Mouse (Mus musculus) layer of hippocampus, postnatal 36 days (tissue): ENCODE results near the gene Kcnq1. TPM values are rescaled to one million over a fixed set of nuclear protein-coding genes. Genes with fewer than 3 reads are reported as not detected.

ENCODE experiments used
- DNase-seq, 2 experiments: peaks; one replicate each; pipeline ENCODE4 v3.0.0; 2022
- total RNA-seq, 2 experiments: library from RNA; stranded (reverse); gene quantifications; 2 replicates each; pipeline ENCODE4 v1.2.3; 2021

Gene Kcnq1
- total RNA-seq, 2 experiments from 2014 or later: 0.55 to 1.1 TPM

DNA sequence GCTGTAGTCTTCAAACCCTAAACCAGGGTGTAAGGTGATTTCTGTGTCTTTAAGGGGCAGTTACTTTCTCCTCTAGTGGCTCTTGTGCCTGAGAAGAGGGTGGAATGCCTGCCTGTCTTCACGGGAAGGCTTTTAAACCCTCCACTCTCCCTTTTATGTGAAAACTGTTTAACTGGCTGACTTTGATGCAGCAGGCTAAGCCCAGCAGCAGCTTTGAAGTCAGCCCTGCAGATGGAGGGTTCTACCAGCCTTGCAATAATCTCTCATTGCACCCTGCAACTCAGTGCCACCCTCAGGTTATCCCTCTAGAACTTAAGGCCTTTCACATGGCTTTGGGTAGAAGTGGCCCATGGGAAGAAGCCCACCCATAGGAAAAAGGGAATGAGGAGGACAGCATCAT, 178.7 kb downstream of the Kcnq1 start:
- DNase-seq: no peak

DNA sequence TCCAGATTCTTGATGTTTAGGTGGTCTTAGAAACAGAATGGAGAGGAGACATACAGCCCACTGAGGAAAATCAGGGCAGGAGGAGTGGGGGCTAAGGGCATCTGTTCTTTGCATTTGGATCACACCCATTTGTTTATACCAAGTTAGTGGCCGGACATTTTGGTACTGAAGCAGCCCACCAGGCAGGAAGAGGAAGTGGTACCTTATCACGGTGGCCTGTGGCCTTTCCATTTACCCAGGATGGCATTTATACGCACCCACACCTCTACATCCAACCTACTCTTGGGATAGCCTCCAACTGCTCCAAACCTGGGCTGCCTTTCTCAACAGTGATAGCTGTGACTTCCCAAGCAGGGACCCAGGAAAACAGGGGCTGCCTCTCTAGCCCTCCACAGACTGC, 179.3 kb downstream of the Kcnq1 start:
- no peak for DNase-seq

- no peak for DNase-seq
Observed at GRCm38 (mm10) chr7:143286532-143287290, 180.5 kb downstream of the Kcnq1 start.

- no peak for DNase-seq
Observed at GRCm38 (mm10) chr7:143288135-143288534, 182.0 kb downstream of the Kcnq1 start.

DNA sequence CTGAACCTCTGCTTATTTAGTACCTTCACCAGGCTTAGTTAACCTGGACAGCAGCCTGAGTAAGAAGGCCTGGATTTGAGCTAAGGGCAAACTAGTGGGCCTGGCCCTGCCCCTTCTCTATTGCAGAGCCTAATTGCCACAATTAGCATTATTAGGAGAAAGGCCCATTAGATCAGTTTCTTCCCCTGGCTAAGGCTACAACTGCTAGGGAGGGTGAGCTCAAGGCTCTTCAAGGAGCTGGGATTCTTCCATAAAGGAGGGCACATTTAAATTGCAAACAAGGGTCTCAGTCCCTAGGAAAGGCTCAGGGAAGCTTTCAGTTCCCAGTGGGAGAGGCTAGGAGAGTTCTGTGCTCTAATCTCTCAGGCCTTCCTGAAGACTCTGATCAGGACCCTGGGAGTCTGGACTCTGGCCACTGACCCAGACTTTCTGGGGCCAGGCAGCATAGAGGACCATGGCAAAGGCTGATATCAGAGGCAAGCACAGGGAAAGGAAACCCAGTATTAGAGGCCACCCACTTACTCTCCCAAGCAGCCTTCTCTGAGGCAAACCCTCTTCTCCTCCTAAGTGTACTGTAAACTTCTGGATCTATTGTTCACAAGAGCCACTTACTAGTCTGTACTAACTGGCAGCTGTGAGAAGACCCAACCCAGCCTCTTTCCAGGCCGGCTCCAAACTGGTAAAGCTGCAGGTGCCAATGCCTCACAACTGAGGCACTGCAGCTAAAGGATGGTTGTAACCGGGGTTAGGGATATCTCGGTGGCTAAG, 183.1 kb downstream of the Kcnq1 start:
- DNase-seq: no peak

- no peak for DNase-seq
Observed at GRCm38 (mm10) chr7:143294690-143295355, 188.7 kb downstream of the Kcnq1 start.

DNA sequence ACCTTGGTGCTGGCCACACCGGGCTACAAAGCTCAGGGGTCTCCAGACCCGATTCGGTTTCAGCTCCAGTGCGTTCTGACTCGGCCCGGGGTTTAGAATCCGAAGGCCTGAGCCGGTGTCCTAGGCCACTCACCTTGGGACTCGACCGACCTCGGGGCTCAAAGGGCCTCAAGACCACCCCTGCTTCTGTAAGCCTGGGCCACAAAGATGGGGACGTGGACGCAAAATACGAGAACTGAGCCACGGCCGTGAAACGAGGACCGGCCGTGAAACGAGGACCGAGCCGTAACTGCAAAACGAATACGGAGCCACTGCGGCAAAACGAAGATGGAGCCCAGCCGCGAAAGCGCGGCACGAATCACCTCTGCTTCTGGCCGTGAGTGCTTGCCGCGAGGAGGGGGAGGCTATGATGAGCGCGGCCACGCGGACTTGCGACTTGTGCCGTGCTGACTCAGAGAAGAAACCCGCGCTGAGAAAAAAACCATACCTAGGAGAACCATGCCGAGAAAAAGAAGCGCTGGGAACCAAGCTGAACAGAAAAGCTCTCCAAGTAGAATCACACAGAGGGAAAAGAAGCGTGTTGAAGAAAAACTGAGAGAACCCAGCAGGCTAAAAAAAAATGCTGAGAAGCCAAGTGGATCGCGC, 189.3 kb downstream of the Kcnq1 start:
- DNase-seq: peak in 1 of 2 experiments; percentile 15

DNA sequence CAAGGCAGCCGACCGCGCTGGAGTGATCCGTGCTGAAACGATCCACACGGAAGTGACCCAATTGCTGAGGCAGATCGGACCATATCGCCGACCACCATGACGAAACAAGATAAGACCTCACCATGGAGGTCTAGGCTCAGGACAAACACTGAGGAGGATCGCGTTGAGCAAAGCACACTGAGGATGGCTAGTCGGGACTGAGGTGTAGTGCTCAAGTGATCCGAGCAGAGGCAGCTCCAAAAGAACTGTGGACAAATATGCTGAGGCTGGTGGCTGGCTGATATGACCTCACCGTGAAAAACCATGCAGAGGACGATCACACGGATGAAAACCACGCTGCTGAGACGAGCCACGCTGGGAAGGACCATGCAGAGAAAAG, 189.8 kb downstream of the Kcnq1 start:
- DNase-seq: no peak

DNA sequence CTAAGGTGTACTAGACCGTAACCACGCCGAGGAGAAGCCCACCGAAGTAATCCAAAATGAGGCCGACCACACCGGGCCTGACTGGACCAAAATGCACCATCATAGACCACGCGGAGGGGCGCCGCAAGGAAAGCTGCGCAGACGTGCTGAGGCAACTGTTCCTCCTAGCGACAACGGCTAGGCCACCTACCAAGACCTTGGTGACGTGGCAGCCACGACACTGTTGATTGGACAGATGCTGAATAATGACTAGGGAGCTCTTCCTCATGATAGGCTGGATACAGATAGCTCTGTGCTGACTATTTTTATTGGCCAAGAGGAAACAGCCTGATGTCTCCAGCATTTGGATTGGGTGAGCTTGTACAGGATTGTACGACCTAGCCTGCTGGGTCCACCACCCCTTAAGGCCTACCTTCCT, 190.2 kb downstream of the Kcnq1 start:
- peak; percentile 87 to 88 for DNase-seq

- no peak for DNase-seq
Observed at GRCm38 (mm10) chr7:143300037-143300436, 193.9 kb downstream of the Kcnq1 start.

DNA sequence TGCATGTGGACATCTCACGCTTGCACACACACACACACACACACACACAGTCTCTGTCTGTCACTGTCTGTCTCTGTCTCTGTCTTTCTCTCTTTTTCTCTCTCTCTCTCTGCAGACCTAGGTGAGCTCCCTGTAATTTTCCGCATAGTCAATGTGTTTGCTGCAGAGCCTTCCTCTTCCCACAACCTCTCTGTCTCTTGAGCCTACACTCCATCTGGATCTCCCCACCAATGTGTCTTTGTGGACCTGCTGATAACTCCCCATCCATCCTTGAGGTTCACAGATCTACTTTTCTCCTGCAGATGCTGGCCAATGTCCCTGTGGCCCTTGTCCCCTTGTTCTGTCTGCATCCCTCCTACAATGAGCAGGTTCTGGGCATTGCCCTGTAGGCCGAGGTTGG, 194.5 kb downstream of the Kcnq1 start:
- no peak for DNase-seq

GRCm38 (mm10) chr7:143302156-143302555, 196.0 kb downstream of the Kcnq1 start:
- DNase-seq: no peak

GRCm38 (mm10) chr7:143302593-143303238, 196.6 kb downstream of the Kcnq1 start:
- no peak for DNase-seq

DNA sequence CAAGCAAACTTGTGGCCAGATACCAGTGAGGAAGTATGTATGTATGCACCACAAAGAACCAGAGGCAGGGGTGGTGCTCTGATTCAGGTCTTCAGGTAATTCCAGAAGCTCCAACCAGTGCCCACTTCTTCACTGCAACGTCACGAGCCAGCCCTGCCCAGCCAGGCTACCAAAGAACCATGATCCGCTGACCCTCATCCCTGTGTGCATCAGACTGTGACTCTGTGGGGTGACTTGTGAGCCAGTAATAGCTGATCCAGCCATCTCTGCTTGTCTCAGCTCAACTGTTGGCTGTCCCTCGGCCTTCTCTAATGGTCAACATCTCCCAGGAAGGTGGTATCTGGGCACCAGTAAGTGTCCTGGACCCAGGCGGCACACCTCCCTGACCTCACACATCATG, 197.4 kb downstream of the Kcnq1 start:
- no peak for DNase-seq

- DNase-seq: no peak
Observed at GRCm38 (mm10) chr7:143305808-143306207, 199.6 kb downstream of the Kcnq1 start.

DNA sequence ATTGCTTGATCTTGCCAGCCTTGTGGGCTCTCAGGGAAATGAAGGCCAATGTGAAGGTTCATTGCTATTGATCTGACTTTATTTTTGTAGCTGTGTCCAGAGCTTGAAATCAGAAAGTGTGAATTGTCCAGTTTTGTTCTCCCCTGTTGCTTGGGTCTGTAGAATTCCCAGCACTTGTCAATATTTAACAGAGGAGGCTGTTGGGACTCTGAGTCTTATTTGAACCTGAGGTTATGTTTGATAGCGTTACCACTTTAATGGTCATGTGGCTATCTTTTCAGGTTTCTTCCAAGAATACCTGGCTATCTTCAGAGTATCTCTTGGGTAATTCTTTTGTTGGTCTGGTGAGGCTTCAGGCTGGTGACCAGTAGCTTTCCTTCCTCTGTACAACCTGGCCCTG, 201.8 kb downstream of the Kcnq1 start:
- DNase-seq: no peak

- no peak for DNase-seq
Observed at GRCm38 (mm10) chr7:143310311-143310710, 204.1 kb downstream of the Kcnq1 start.

GRCm38 (mm10) chr7:143310847-143311246, 204.7 kb downstream of the Kcnq1 start:
- DNase-seq: no peak

GRCm38 (mm10) chr7:143311471-143311870, 205.3 kb downstream of the Kcnq1 start:
- no peak for DNase-seq

GRCm38 (mm10) chr7:143313572-143314319, 207.6 kb downstream of the Kcnq1 start:
- DNase-seq: no peak

DNA sequence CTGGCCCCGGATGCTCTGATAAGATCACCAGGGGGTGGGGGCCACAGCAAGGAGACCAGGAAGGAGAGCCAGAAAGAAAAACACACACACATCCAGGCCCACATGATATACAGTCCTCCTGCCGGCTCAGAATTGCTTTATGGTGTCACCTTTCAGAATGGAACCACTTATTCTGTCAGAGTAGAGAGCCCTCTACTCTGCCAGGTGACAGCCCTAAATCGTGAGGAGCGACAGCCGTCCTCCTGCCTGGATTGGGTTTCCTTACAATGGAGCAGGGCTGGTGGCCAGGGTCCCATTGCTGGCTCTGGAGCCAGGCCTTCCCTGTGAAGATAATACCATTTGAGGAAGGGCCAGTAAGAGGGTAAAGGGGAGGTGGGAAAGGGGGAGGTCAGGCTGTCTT, 212.3 kb downstream of the Kcnq1 start:
- no peak for DNase-seq

GRCm38 (mm10) chr7:143320367-143320766, 214.2 kb downstream of the Kcnq1 start:
- no peak for DNase-seq
